Mouse (Mus musculus) hindbrain, embryonic 10.5 days (tissue): ENCODE measurements around the gene Map1b. TPM values are rescaled to one million over a fixed set of nuclear protein-coding genes. Genes with fewer than 3 reads are reported as not detected.

ENCODE experiments used
- DNase-seq: peaks from one replicate; pipeline ENCODE4 v3.0.0-alpha.2; 2017; ENCODE audit warnings: low spot score
- H3K27ac ChIP-seq: fragments of 300-500 bp; sonication (generic); 2 replicates; pipeline ENCODE4 v1.5.1; 2016; ENCODE audit warnings: mild to moderate bottlenecking, moderate library complexity
- H3K27me3 ChIP-seq: fragments of 300-500 bp; sonication (generic); 2 replicates; pipeline ENCODE4 v1.6.1; 2016; ENCODE audit warnings: mild to moderate bottlenecking; ENCODE audit not compliant: poor library complexity, insufficient read depth, severe bottlenecking
- H3K36me3 ChIP-seq: fragments of 300-500 bp; sonication (generic); 2 replicates; pipeline ENCODE4 v1.6.1; 2016; ENCODE audit warnings: mild to moderate bottlenecking, moderate library complexity
- H3K4me1 ChIP-seq: fragments of 300-500 bp; sonication (generic); replicated peaks from 2 replicates; pipeline ENCODE4 v1.6.1; 2016; ENCODE audit warnings: mild to moderate bottlenecking
- H3K4me3 ChIP-seq: fragments of 300-500 bp; sonication (generic); 2 replicates; pipeline ENCODE4 v1.5.1; 2016; ENCODE audit warnings: mild to moderate bottlenecking, moderate library complexity
- H3K9me3 ChIP-seq: fragments of 300-500 bp; sonication (generic); 2 replicates; pipeline ENCODE4 v1.6.1; 2016; ENCODE audit warnings: mild to moderate bottlenecking, moderate library complexity
- WGBS: fragments of 180-500 bp; shearing (Covaris S2); methylation state at CpG from one replicate; pipeline ENCODE4 v1.1.7; 2016; 5-methylcytosine and 5-hydroxymethylcytosine counted together
- polyA plus RNA-seq: library from polyadenylated mRNA; unstranded; fragments of >200 nt; fragmentation: Nextera tagmentation; extraction: Ambion mirVana; gene quantifications from 2 replicates; pipeline ENCODE4 v1.2.1, GENCODE M21; 2016

The Map1b gene
- polyA plus RNA-seq, 1 experiment from 2014 or later, result 1,096 TPM

GRCm38 (mm10) chr13:99499764-99500163 is 16.6 kb downstream of the Map1b start:
- H3K27ac ChIP-seq, result no peak overlapping the region
- DNase-seq, result no peak

GRCm38 (mm10) chr13:99496106-99496505 is 20.2 kb downstream of the Map1b start:
- Histone ChIP-seq H3K4me1 (peaks cover 64% of the 10 kb centered on the region), H3K36me3 (peaks cover 66% of the 10 kb centered on the region), H3K27me3 (no peaks in the 10 kb centered on the region), H3K9me3 (no peaks in the 10 kb centered on the region), H3K4me3 (no peak overlapping the region), H3K27ac (no peak overlapping the region)
- 85% methylated on average over 7 of the region's 7 CpGs for WGBS
- DNase-seq, result no peak

More at GRCm38 (mm10) chr13:99499764-99500163, 16.6 kb downstream of the Map1b start:
- no peaks in the 10 kb centered on the region for H3K9me3 ChIP-seq
- 82% methylated on average over 9 of the region's 9 CpGs for WGBS
- no peak overlapping the region for H3K4me3 ChIP-seq
- no peaks in the 10 kb centered on the region for H3K27me3 ChIP-seq
- peaks cover 63% of the 10 kb centered on the region for H3K4me1 ChIP-seq
- peaks cover 86% of the 10 kb centered on the region for H3K36me3 ChIP-seq

- Histone ChIP-seq H3K4me3 (no peak overlapping the region), H3K9me3 (no peaks in the 10 kb centered on the region), H3K36me3 (peaks cover 66% of the 10 kb centered on the region), H3K27me3 (no peaks in the 10 kb centered on the region), H3K27ac (no peak overlapping the region), H3K4me1 (peaks cover 53% of the 10 kb centered on the region)
- 66% methylated on average over 10 of the region's 10 CpGs for WGBS
- DNase-seq, result no peak
These were observed 21.9 kb downstream of the Map1b start for GRCm38 (mm10) chr13:99494416-99494815.

- WGBS, result 54% methylated on average over 5 of the region's 5 CpGs
- Histone ChIP-seq H3K36me3 (peaks cover 71% of the 10 kb centered on the region), H3K27ac (peak overlapping the region; percentile 88), H3K4me3 (peak overlapping the region; percentile 22; the same call in 1 of the 2 replicates), H3K4me1 (peaks cover 50% of the 10 kb centered on the region), H3K9me3 (no peaks in the 10 kb centered on the region), H3K27me3 (no peaks in the 10 kb centered on the region)
- DNase-seq, result no peak
These were observed 22.9 kb downstream of the Map1b start for GRCm38 (mm10) chr13:99493304-99493904.

- peak overlapping the region; percentile 22; the same call in 1 of the 2 replicates for H3K4me3 ChIP-seq
- H3K36me3 ChIP-seq, result peaks cover 70% of the 10 kb centered on the region
- peaks cover 50% of the 10 kb centered on the region for H3K4me1 ChIP-seq
- H3K27ac ChIP-seq, result peak overlapping the region; percentile 88
- 35% methylated on average over 7 of the region's 7 CpGs for WGBS
- peak; percentile 56 for DNase-seq
- no peaks in the 10 kb centered on the region for H3K27me3 ChIP-seq
- H3K9me3 ChIP-seq, result no peaks in the 10 kb centered on the region
These were observed 23.6 kb downstream of the Map1b start for GRCm38 (mm10) chr13:99492619-99493303.

GRCm38 (mm10) chr13:99489998-99490397 is 26.3 kb downstream of the Map1b start:
- Histone ChIP-seq H3K27ac (no peak overlapping the region), H3K27me3 (no peaks in the 10 kb centered on the region), H3K9me3 (no peaks in the 10 kb centered on the region), H3K4me3 (no peak overlapping the region), H3K4me1 (peaks cover 49% of the 10 kb centered on the region), H3K36me3 (peaks cover 76% of the 10 kb centered on the region)
- WGBS, result 92% methylated on average over 4 of the region's 4 CpGs
- DNase-seq, result no peak

GRCm38 (mm10) chr13:99489175-99489574 is 27.2 kb downstream of the Map1b start:
- WGBS, result 93% methylated on average over 5 of the region's 5 CpGs
- Histone ChIP-seq H3K27me3 (no peaks in the 10 kb centered on the region), H3K27ac (no peak overlapping the region), H3K9me3 (no peaks in the 10 kb centered on the region), H3K4me3 (no peak overlapping the region), H3K36me3 (peaks cover 73% of the 10 kb centered on the region), H3K4me1 (peaks cover 48% of the 10 kb centered on the region)
- no peak for DNase-seq

GRCm38 (mm10) chr13:99485861-99486260 is 30.5 kb downstream of the Map1b start:
- Histone ChIP-seq H3K9me3 (no peaks in the 10 kb centered on the region), H3K36me3 (peaks cover 68% of the 10 kb centered on the region), H3K4me1 (peaks cover 44% of the 10 kb centered on the region), H3K27ac (no peak overlapping the region), H3K27me3 (no peaks in the 10 kb centered on the region), H3K4me3 (no peak overlapping the region)
- DNase-seq, result no peak
- WGBS, result 96% methylated on average over 9 of the region's 9 CpGs

GRCm38 (mm10) chr13:99485331-99485733 is 31.0 kb downstream of the Map1b start:
- no peaks in the 10 kb centered on the region for H3K27me3 ChIP-seq
- no peak overlapping the region for H3K4me3 ChIP-seq
- 0 out of 2 replicates have a peak overlapping the region, but pooled peaks have one; percentile 12 for H3K27ac ChIP-seq
- WGBS, result 88% methylated on average over 7 of the region's 7 CpGs
- DNase-seq, result no peak
- H3K4me1 ChIP-seq, result peaks cover 43% of the 10 kb centered on the region
- peaks cover 68% of the 10 kb centered on the region for H3K36me3 ChIP-seq
- no peaks in the 10 kb centered on the region for H3K9me3 ChIP-seq

- Histone ChIP-seq H3K27me3 (no peaks in the 10 kb centered on the region), H3K4me1 (peaks cover 43% of the 10 kb centered on the region), H3K9me3 (no peaks in the 10 kb centered on the region), H3K4me3 (no peak overlapping the region), H3K27ac (0 out of 2 replicates have a peak overlapping the region, but pooled peaks have one; percentile 12), H3K36me3 (peaks cover 68% of the 10 kb centered on the region)
- WGBS, result 81% methylated on average over 10 of the region's 10 CpGs
- no peak for DNase-seq
These were observed 31.4 kb downstream of the Map1b start for GRCm38 (mm10) chr13:99484905-99485304.

GRCm38 (mm10) chr13:99483433-99483832 is 32.9 kb downstream of the Map1b start:
- Histone ChIP-seq H3K27me3 (no peaks in the 10 kb centered on the region), H3K27ac (no peak overlapping the region), H3K4me1 (peaks cover 52% of the 10 kb centered on the region), H3K4me3 (no peak overlapping the region), H3K36me3 (peaks cover 68% of the 10 kb centered on the region), H3K9me3 (no peaks in the 10 kb centered on the region)
- no peak for DNase-seq

- 3% methylated on average over 6 of the region's 6 CpGs for WGBS
- Histone ChIP-seq H3K27ac (peak overlapping the region; percentile 89), H3K4me3 (peak overlapping the region; percentile 32), H3K4me1 (peaks cover 69% of the 10 kb centered on the region), H3K27me3 (no peaks in the 10 kb centered on the region), H3K36me3 (peaks cover 62% of the 10 kb centered on the region), H3K9me3 (no peaks in the 10 kb centered on the region)
- DNase-seq, result peak; percentile 80
These were observed 40.9 kb downstream of the Map1b start for GRCm38 (mm10) chr13:99475488-99475887.

GRCm38 (mm10) chr13:99475033-99475432 is 41.3 kb downstream of the Map1b start:
- DNase-seq, result peak; percentile 77
- H3K27ac ChIP-seq, result peak overlapping the region; percentile 89
- WGBS, result 7% methylated on average over 5 of the region's 5 CpGs
- H3K27me3 ChIP-seq, result no peaks in the 10 kb centered on the region
- peaks cover 74% of the 10 kb centered on the region for H3K4me1 ChIP-seq
- H3K4me3 ChIP-seq, result peak overlapping the region; percentile 32
- H3K36me3 ChIP-seq, result peaks cover 61% of the 10 kb centered on the region
- no peaks in the 10 kb centered on the region for H3K9me3 ChIP-seq
